Mouse (Mus musculus): Measurements from ENCODE around the gene Tmem200a. TPM values are rescaled to one million over a fixed set of nuclear protein-coding genes. Genes with fewer than 3 reads are reported as not detected.

Gene Tmem200a
- polyA plus RNA-seq, 1 experiment: 7.4 TPM

- H3K36me3 ChIP-seq (ENCODE audit: control insufficient read depth, insufficient read depth, low read length): no peaks in the 10 kb centered on the region
- H3K27ac ChIP-seq (ENCODE audit: control insufficient read depth, insufficient read depth, low read depth, low read length): no peak overlapping the region
- H3K4me1 ChIP-seq (ENCODE audit: control insufficient read depth, insufficient read depth, low read length): no peaks in the 10 kb centered on the region
- H3K4me3 ChIP-seq (ENCODE audit: control insufficient read depth, low read depth, low read length): no peak overlapping the region
- H3K27me3 ChIP-seq (ENCODE audit: control insufficient read depth, insufficient read depth, low read length): no peaks in the 10 kb centered on the region
- no peak for TF ChIP-seq CTCF (IDR thresholded peaks at IDR 0.05; ENCODE audit: control insufficient read depth, insufficient read depth, insufficient replicate concordance, low read depth, low read length)
Measured at GRCm38 (mm10) chr10:25877731-25878130, 201.1 kb downstream of the Tmem200a start.

GRCm38 (mm10) chr10:25876809-25877208 is 202.0 kb downstream of the Tmem200a start:
- Histone ChIP-seq H3K4me3 (ENCODE audit: control insufficient read depth, low read depth, low read length) (no peak overlapping the region), H3K36me3 (ENCODE audit: control insufficient read depth, insufficient read depth, low read length) (no peaks in the 10 kb centered on the region), H3K27ac (ENCODE audit: control insufficient read depth, insufficient read depth, low read depth, low read length) (no peak overlapping the region), H3K27me3 (ENCODE audit: control insufficient read depth, insufficient read depth, low read length) (no peaks in the 10 kb centered on the region), H3K4me1 (ENCODE audit: control insufficient read depth, insufficient read depth, low read length) (no peaks in the 10 kb centered on the region)
- TF ChIP-seq POLR2A (IDR thresholded peaks at IDR 0.05; ENCODE audit: control insufficient read depth, low read depth, low read length) (no peak), CTCF (IDR thresholded peaks at IDR 0.05; ENCODE audit: control insufficient read depth, insufficient read depth, insufficient replicate concordance, low read depth, low read length) (no peak)

GRCm38 (mm10) chr10:25868739-25869138 is 210.1 kb downstream of the Tmem200a start:
- Histone ChIP-seq H3K27ac (ENCODE audit: control insufficient read depth, insufficient read depth, low read depth, low read length) (no peak overlapping the region), H3K4me3 (ENCODE audit: control insufficient read depth, low read depth, low read length) (no peak overlapping the region), H3K4me1 (ENCODE audit: control insufficient read depth, insufficient read depth, low read length) (no peaks in the 10 kb centered on the region), H3K27me3 (ENCODE audit: control insufficient read depth, insufficient read depth, low read length) (no peaks in the 10 kb centered on the region), H3K36me3 (ENCODE audit: control insufficient read depth, insufficient read depth, low read length) (no peaks in the 10 kb centered on the region)
- TF ChIP-seq CTCF (IDR thresholded peaks at IDR 0.05; ENCODE audit: control insufficient read depth, insufficient read depth, insufficient replicate concordance, low read depth, low read length) (no peak), POLR2A (IDR thresholded peaks at IDR 0.05; ENCODE audit: control insufficient read depth, low read depth, low read length) (no peak)

Other genes starting within 250 kb of the Tmem200a start
- gene Gm9767, start 797 bp downstream of the Tmem200a start, polyA plus RNA-seq (2012; rRNA removed): 0.08 and 0.11 TPM in 2 replicates
- gene Samd3, start 150.7 kb upstream of the Tmem200a start, polyA plus RNA-seq (2012; rRNA removed): not detected in 2 replicates